Mouse (Mus musculus): Measurements from ENCODE around the gene Trpc7.

The Trpc7 gene

GRCm38 (mm10) chr13:56792844-56793243 lies 102.9 kb downstream of the Trpc7 start:
- in situ Hi-C loops (cut with MseI, MboI): no loop called here

GRCm38 (mm10) chr13:56790683-56791082 lies 105.1 kb downstream of the Trpc7 start:
- in situ Hi-C loops (cut with MseI, MboI): no loop called here

- in situ Hi-C loops (cut with MseI, MboI): no loop called here
Observed at GRCm38 (mm10) chr13:56782621-56783020, 113.2 kb downstream of the Trpc7 start.

- in situ Hi-C loops (cut with MseI, MboI): no loop called here
Observed at GRCm38 (mm10) chr13:56781697-56782096, 114.1 kb downstream of the Trpc7 start.

GRCm38 (mm10) chr13:56780746-56781469 lies 114.9 kb downstream of the Trpc7 start:
- in situ Hi-C loops (cut with MseI, MboI): no loop called here

GRCm38 (mm10) chr13:56774304-56774703 lies 121.5 kb downstream of the Trpc7 start:
- in situ Hi-C loops (cut with MseI, MboI): no loop called here

- in situ Hi-C loops (cut with MseI, MboI): no loop called here
Observed at GRCm38 (mm10) chr13:56773262-56773870, 122.4 kb downstream of the Trpc7 start.

- in situ Hi-C loops (cut with MseI, MboI): no loop called here
Observed at GRCm38 (mm10) chr13:56772592-56772991, 123.2 kb downstream of the Trpc7 start.

- in situ Hi-C loops (cut with MseI, MboI): no loop called here
Observed at GRCm38 (mm10) chr13:56770786-56771185, 125.0 kb downstream of the Trpc7 start.

- in situ Hi-C loops (cut with MseI, MboI): no loop called here
Observed at GRCm38 (mm10) chr13:56770136-56770578, 125.6 kb downstream of the Trpc7 start.

GRCm38 (mm10) chr13:56769431-56769830 lies 126.4 kb downstream of the Trpc7 start:
- in situ Hi-C loops (cut with MseI, MboI): no loop called here

- in situ Hi-C loops (cut with MseI, MboI): no loop called here
Observed at GRCm38 (mm10) chr13:56766211-56766610, 129.6 kb downstream of the Trpc7 start.

GRCm38 (mm10) chr13:56765284-56766032 lies 130.3 kb downstream of the Trpc7 start:
- in situ Hi-C loops (cut with MseI, MboI): no loop called here

GRCm38 (mm10) chr13:56762446-56763229 lies 133.2 kb downstream of the Trpc7 start:
- in situ Hi-C loops (cut with MseI, MboI): no loop called here

- in situ Hi-C loops (cut with MseI, MboI): no loop called here
Observed at GRCm38 (mm10) chr13:56758492-56758891, 137.3 kb downstream of the Trpc7 start.

GRCm38 (mm10) chr13:56757201-56757600 lies 138.6 kb downstream of the Trpc7 start:
- in situ Hi-C loops (cut with MseI, MboI): no loop called here

GRCm38 (mm10) chr13:56755871-56756270 lies 139.9 kb downstream of the Trpc7 start:
- in situ Hi-C loops (cut with MseI, MboI): no loop called here

GRCm38 (mm10) chr13:56753192-56753951 lies 142.4 kb downstream of the Trpc7 start, which contains the start of gene Gm45623:
TSS of gene Gm45623 (minus strand) at chr13:56753827.
- in situ Hi-C loops (cut with MseI, MboI): no loop called here

GRCm38 (mm10) chr13:56752474-56753191 lies 143.2 kb downstream of the Trpc7 start:
- in situ Hi-C loops (cut with MseI, MboI): no loop called here

- in situ Hi-C loops (cut with MseI, MboI): no loop called here
Observed at GRCm38 (mm10) chr13:56751774-56752173, 144.0 kb downstream of the Trpc7 start.

Measured in mouse trophoblast stem cell (cell line).